9 mouse cellular contexts compared by ENCODE assay signal in genomic region chr14:25660661-25661060, GRCm38 (mm10). TPM values are rescaled to one million over a fixed set of nuclear protein-coding genes. Genes with fewer than 3 reads are reported as not detected.
A peak's percentile ranks its signal among the peaks of the same experiment; 100 is the strongest.
DNase-seq lines count a peak whose midpoint lies in the region; ATAC-seq and TF ChIP-seq lines count a peak whose summit lies in the region.
"Had no signal": no experiment of that assay in that cellular context is flagged by ENCODE, and none has a peak within 500 bp of the region (broad histone marks: within the 10 kb centered on the region; RNA-seq: fewer than 3 reads in every experiment).

No protein-coding gene starts in this region.

- no peaks in the 10 kb centered on the region for H3K27me3 ChIP-seq in forebrain, postnatal 0 days (ENCODE audit: insufficient read depth, low read length)
- no peaks in the 10 kb centered on the region for H3K27me3 ChIP-seq in forebrain, embryonic 12.5 days
- no peaks in the 10 kb centered on the region for H3K27me3 ChIP-seq in lung, postnatal 0 days (replicated peaks; ENCODE audit: insufficient read depth, low read length)
- no peaks in the 10 kb centered on the region for H3K27me3 ChIP-seq in embryonic facial prominence, embryonic 14.5 days (replicated peaks; ENCODE audit: control insufficient read depth, insufficient read depth, low read length)
- H3K27me3 ChIP-seq in midbrain, embryonic 15.5 days (replicated peaks): no peaks in the 10 kb centered on the region

- peaks cover 96% of the 10 kb centered on the region for H3K36me3 ChIP-seq in forebrain, postnatal 0 days (ENCODE audit: insufficient read depth)
- peaks cover 98% of the 10 kb centered on the region for H3K36me3 ChIP-seq in forebrain, embryonic 12.5 days (replicated peaks)
- peaks cover 44% of the 10 kb centered on the region for H3K36me3 ChIP-seq in lung, postnatal 0 days (ENCODE audit: insufficient read depth, low read length)
- peaks cover 99% of the 10 kb centered on the region for H3K36me3 ChIP-seq in embryonic facial prominence, embryonic 14.5 days (ENCODE audit: control insufficient read depth, insufficient read depth, low read length)
- peaks cover 57% of the 10 kb centered on the region for H3K36me3 ChIP-seq in midbrain, embryonic 15.5 days (replicated peaks)

- no peak overlapping the region; the same call in 1 of the 2 replicates for H3K27ac ChIP-seq in forebrain, postnatal 0 days (ENCODE audit: low read depth, low read length)
- no peak overlapping the region for H3K27ac ChIP-seq in forebrain, embryonic 12.5 days
- H3K27ac ChIP-seq in lung, postnatal 0 days (ENCODE audit: low read length): no peak overlapping the region
- H3K27ac ChIP-seq in embryonic facial prominence, embryonic 14.5 days (replicated peaks; ENCODE audit: low read depth, low read length): no peak overlapping the region
- peak overlapping the region; percentile 45; the same call in 1 of the 2 replicates for H3K27ac ChIP-seq in midbrain, embryonic 15.5 days

- peak; percentile 50 for ATAC-seq in forebrain, postnatal 0 days
- no peak for ATAC-seq in forebrain, embryonic 12.5 days (ENCODE audit: low FRiP score)
- peak; percentile 47 for ATAC-seq in lung, postnatal 0 days
- peak; percentile 39; the same call in 1 of the 2 replicates for ATAC-seq in embryonic facial prominence, embryonic 14.5 days (ENCODE audit: low read depth)
- 0 out of 2 replicates have a peak, but pooled peaks have one; percentile 31 for ATAC-seq in midbrain, embryonic 15.5 days (replicated peaks)

- no peaks in the 10 kb centered on the region for H3K9me3 ChIP-seq in forebrain, postnatal 0 days (ENCODE audit: low read length)
- H3K9me3 ChIP-seq in forebrain, embryonic 12.5 days: no peaks in the 10 kb centered on the region
- H3K9me3 ChIP-seq in lung, postnatal 0 days (ENCODE audit: low read length): no peaks in the 10 kb centered on the region
- no peaks in the 10 kb centered on the region for H3K9me3 ChIP-seq in embryonic facial prominence, embryonic 14.5 days (ENCODE audit: control insufficient read depth, low read length)
- H3K9me3 ChIP-seq in midbrain, embryonic 15.5 days: no peaks in the 10 kb centered on the region

- no peaks in the 10 kb centered on the region for H3K4me1 ChIP-seq in forebrain, postnatal 0 days (ENCODE audit: insufficient read depth)
- H3K4me1 ChIP-seq in forebrain, embryonic 12.5 days: no peaks in the 10 kb centered on the region
- no peaks in the 10 kb centered on the region for H3K4me1 ChIP-seq in lung, postnatal 0 days (ENCODE audit: insufficient read depth, low read depth, low read length)
- no peaks in the 10 kb centered on the region for H3K4me1 ChIP-seq in embryonic facial prominence, embryonic 14.5 days (ENCODE audit: control insufficient read depth, insufficient read depth, low read length)
- H3K4me1 ChIP-seq in midbrain, embryonic 15.5 days: no peaks in the 10 kb centered on the region

- no peak overlapping the region for H3K4me3 ChIP-seq in forebrain, postnatal 0 days (ENCODE audit: low read depth, low read length)
- H3K4me3 ChIP-seq in forebrain, embryonic 12.5 days (replicated peaks): no peak overlapping the region
- no peak overlapping the region for H3K4me3 ChIP-seq in lung, postnatal 0 days (ENCODE audit: low read depth, low read length)
- no peak overlapping the region for H3K4me3 ChIP-seq in embryonic facial prominence, embryonic 14.5 days (ENCODE audit: low read depth, low read length)
- no peak overlapping the region for H3K4me3 ChIP-seq in midbrain, embryonic 15.5 days

- H3K9ac ChIP-seq in forebrain, postnatal 0 days: no peak overlapping the region
- H3K9ac ChIP-seq in forebrain, embryonic 12.5 days: no peak overlapping the region
- H3K9ac ChIP-seq in lung, postnatal 0 days (replicated peaks; ENCODE audit: low read depth): no peak overlapping the region
- no peak overlapping the region for H3K9ac ChIP-seq in embryonic facial prominence, embryonic 14.5 days (ENCODE audit: low read depth, low read length)
- H3K9ac ChIP-seq in midbrain, embryonic 15.5 days: no peak overlapping the region

- no peak for DNase-seq in forebrain, postnatal 0 days
- no peak for DNase-seq in lung, postnatal 0 days (ENCODE audit: low spot score)
- no peak for DNase-seq in lung, postnatal 4 days
- DNase-seq in embryonic facial prominence, embryonic 14.5 days (ENCODE audit: low spot score): no peak
- no peak for DNase-seq in adrenal gland, adult (ENCODE audit: inconsistent age in 2 of 2, low spot score in 1 of 2)
- DNase-seq in adipocyte (ENCODE audit: low spot score): no peak
- DNase-seq: thymus, adult 2 months had no signal

- no peak overlapping the region for H3K4me2 ChIP-seq in forebrain, postnatal 0 days (ENCODE audit: low read depth)
- H3K4me2 ChIP-seq in forebrain, embryonic 12.5 days: no peak overlapping the region
- no peak overlapping the region for H3K4me2 ChIP-seq in lung, postnatal 0 days (replicated peaks; ENCODE audit: low read depth, low read length)
- H3K4me2 ChIP-seq in embryonic facial prominence, embryonic 14.5 days (ENCODE audit: low read depth, low read length): no peak overlapping the region
- H3K4me2 ChIP-seq in midbrain, embryonic 15.5 days: no peak overlapping the region

- no peak for TF ChIP-seq EP300 in lung, postnatal 0 days (IDR thresholded peaks at IDR 0.05)

- 65% methylated on average over 11 of the region's 11 CpGs for WGBS in forebrain, postnatal 0 days
- WGBS in forebrain, embryonic 12.5 days: 72% methylated on average over 11 of the region's 11 CpGs
- 59% methylated on average over 11 of the region's 11 CpGs for WGBS in lung, postnatal 0 days
- WGBS in embryonic facial prominence, embryonic 14.5 days: 68% methylated on average over 11 of the region's 11 CpGs
- 57% methylated on average over 11 of the region's 11 CpGs for WGBS in midbrain, embryonic 15.5 days

- peak; percentile 46 for TF ChIP-seq CTCF in forebrain, postnatal 0 days (IDR thresholded peaks at IDR 0.05; ENCODE audit: low read depth)
- peak; percentile 48 for TF ChIP-seq CTCF in lung, postnatal 0 days (IDR thresholded peaks at IDR 0.05)

RNA-seq across cellular contexts. Expression of gene Ppif, which starts 33.3 kb away (rescaled TPM):
- total RNA-seq in forebrain, postnatal 0 days (2014; rRNA removed): 33.3 and 39.7 TPM in 2 replicates
- 35.0 and 35.3 TPM in 2 replicates for polyA plus RNA-seq in forebrain, postnatal 0 days (2015; fragmentation: Nextera tagmentation; extraction: Ambion mirVana)
- 32.4 and 35.6 TPM in 2 replicates for polyA plus RNA-seq in forebrain, embryonic 12.5 days (2016; fragmentation: Nextera tagmentation; extraction: Ambion mirVana)
- 11.2 and 13.8 TPM in 2 replicates for polyA plus RNA-seq in lung, postnatal 0 days (2015; fragmentation: Nextera tagmentation; extraction: Ambion mirVana)
- 27.3 and 28.4 TPM in 2 replicates for polyA plus RNA-seq in embryonic facial prominence, embryonic 14.5 days (2014; fragmentation: Nextera tagmentation; extraction: Ambion mirVana)
- polyA plus RNA-seq in midbrain, embryonic 15.5 days (2015; fragmentation: Nextera tagmentation; extraction: Ambion mirVana): 30.6 and 32.0 TPM in 2 replicates
